ENCODE assay signal across 8 mouse cellular contexts in the genomic region with DNA sequence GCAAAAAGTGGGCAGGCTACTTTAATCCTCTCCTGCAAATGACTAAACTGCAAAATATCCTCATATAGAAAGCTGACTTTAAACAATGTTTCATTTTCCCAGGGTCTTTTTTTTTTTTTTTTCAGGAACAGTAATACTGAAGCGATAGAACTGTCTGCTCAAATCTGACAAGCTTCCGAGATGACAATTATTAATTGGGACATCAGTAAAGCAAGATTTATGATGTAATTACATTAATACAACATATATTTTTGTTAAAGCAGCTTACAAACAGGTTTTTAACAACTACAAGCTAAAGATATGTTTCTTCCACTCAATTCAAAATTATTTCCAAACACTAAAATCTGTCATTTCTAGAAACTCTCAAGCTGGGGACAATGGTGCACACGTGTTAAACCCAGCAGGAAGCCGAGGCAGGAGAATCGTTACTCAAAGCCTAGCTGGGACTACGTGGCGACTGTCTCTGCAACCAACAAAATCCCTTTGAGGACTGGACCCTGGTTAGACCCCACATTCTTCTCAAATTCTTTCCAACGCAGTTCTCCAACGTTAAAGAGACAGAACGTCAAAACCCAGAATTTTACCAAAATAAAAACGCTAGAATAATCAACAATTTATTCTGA. TPM values are rescaled to one million over a fixed set of nuclear protein-coding genes. Genes with fewer than 3 reads are reported as not detected.
DNase-seq lines count a peak whose midpoint lies in the region; ATAC-seq and TF ChIP-seq lines count a peak whose summit lies in the region.

No protein-coding gene starts in this region.

- WGBS in kidney, embryonic 16.5 days: 5% methylated on average over 11 of the region's 11 CpGs
- WGBS in forebrain, postnatal 0 days: 2% methylated on average over 11 of the region's 11 CpGs
- 6% methylated on average over 11 of the region's 11 CpGs for WGBS in midbrain, embryonic 11.5 days

- peak overlapping the region; percentile 82 for H3K4me2 ChIP-seq in kidney, embryonic 16.5 days (replicated peaks; ENCODE audit: low read depth, low read length)
- H3K4me2 ChIP-seq in forebrain, postnatal 0 days (ENCODE audit: low read depth): peak overlapping the region; percentile 74
- peak overlapping the region; percentile 66 for H3K4me2 ChIP-seq in midbrain, embryonic 11.5 days

- ATAC-seq in kidney, embryonic 16.5 days (ENCODE audit: low FRiP score, low TSS enrichment): no peak
- no peak for ATAC-seq in forebrain, postnatal 0 days
- ATAC-seq in midbrain, embryonic 11.5 days (ENCODE audit: low FRiP score): no peak

- no peak for DNase-seq in kidney, postnatal 36 days
- no peak for DNase-seq in forebrain, postnatal 0 days
- no peak for DNase-seq in midbrain, embryonic 11.5 days (ENCODE audit: low spot score, missing footprints)
- no peak for DNase-seq in adrenal gland, postnatal 4 days (ENCODE audit: low spot score in 2 of 2)
- DNase-seq in kidney, adult 11 months: no peak
- DNase-seq in adrenal gland, adult 18-20 months (ENCODE audit: low spot score in 2 of 2): no peak

- no peaks in the 10 kb centered on the region for H3K9me3 ChIP-seq in kidney, embryonic 16.5 days (ENCODE audit: low read length)
- H3K9me3 ChIP-seq in forebrain, postnatal 0 days (ENCODE audit: low read length): no peaks in the 10 kb centered on the region
- H3K9me3 ChIP-seq in midbrain, embryonic 11.5 days (ENCODE audit: control insufficient read depth, low read length): no peaks in the 10 kb centered on the region

- peak overlapping the region; percentile 94 for H3K9ac ChIP-seq in kidney, embryonic 16.5 days (replicated peaks; ENCODE audit: low read length)
- peak overlapping the region; percentile 81 for H3K9ac ChIP-seq in forebrain, postnatal 0 days
- peak overlapping the region; percentile 98 for H3K9ac ChIP-seq in midbrain, embryonic 11.5 days (ENCODE audit: low read length)

- H3K27ac ChIP-seq in kidney, embryonic 16.5 days (ENCODE audit: low read length): peak overlapping the region; percentile 99; the same call in 1 of the 2 replicates
- peak overlapping the region; percentile 90 for H3K27ac ChIP-seq in bone marrow macrophage, adult 2 months (ENCODE audit: insufficient read depth, low read depth, low read length)
- H3K27ac ChIP-seq in forebrain, postnatal 0 days (ENCODE audit: low read depth, low read length): 0 out of 2 replicates have a peak overlapping the region, but pooled peaks have one; percentile 94
- H3K27ac ChIP-seq in midbrain, embryonic 11.5 days (ENCODE audit: low read depth, low read length): no peak overlapping the region

- no peaks in the 10 kb centered on the region for H3K36me3 ChIP-seq in kidney, embryonic 16.5 days (ENCODE audit: insufficient read depth, low read length)
- H3K36me3 ChIP-seq in forebrain, postnatal 0 days (ENCODE audit: insufficient read depth): no peaks in the 10 kb centered on the region
- no peaks in the 10 kb centered on the region for H3K36me3 ChIP-seq in midbrain, embryonic 11.5 days (ENCODE audit: control insufficient read depth, insufficient read depth, low read length)

- no peak for TF ChIP-seq POLR2A in bone marrow macrophage, adult 2 months (IDR thresholded peaks at IDR 0.05; ENCODE audit: borderline replicate concordance, low read depth, low read length)

- H3K4me3 ChIP-seq in kidney, embryonic 16.5 days (ENCODE audit: low read length): peak overlapping the region; percentile 90
- H3K4me3 ChIP-seq in bone marrow macrophage, adult 2 months (ENCODE audit: insufficient read depth, low read length): peak overlapping the region; percentile 98
- peak overlapping the region; percentile 88 for H3K4me3 ChIP-seq in forebrain, postnatal 0 days (ENCODE audit: low read depth, low read length)
- H3K4me3 ChIP-seq in midbrain, embryonic 11.5 days (ENCODE audit: low read depth, low read length): peak overlapping the region; percentile 93

- no peak for TF ChIP-seq CTCF in bone marrow macrophage, adult 2 months (IDR thresholded peaks at IDR 0.05; ENCODE audit: low read depth, low read length)
- TF ChIP-seq CTCF in forebrain, postnatal 0 days (IDR thresholded peaks at IDR 0.05; ENCODE audit: low read depth): no peak

- no peaks in the 10 kb centered on the region for H3K27me3 ChIP-seq in kidney, embryonic 16.5 days (ENCODE audit: insufficient read depth, low read length)
- H3K27me3 ChIP-seq in forebrain, postnatal 0 days (ENCODE audit: insufficient read depth, low read length): no peaks in the 10 kb centered on the region
- H3K27me3 ChIP-seq in midbrain, embryonic 11.5 days (ENCODE audit: control insufficient read depth, insufficient read depth, low read length): no peaks in the 10 kb centered on the region

- peaks cover 37% of the 10 kb centered on the region for H3K4me1 ChIP-seq in kidney, embryonic 16.5 days (ENCODE audit: insufficient read depth, low read length)
- peaks cover 61% of the 10 kb centered on the region for H3K4me1 ChIP-seq in bone marrow macrophage, adult 2 months (ENCODE audit: control insufficient read depth, insufficient read depth, low read length)
- peaks cover 2% of the 10 kb centered on the region; the same call in 1 of the 2 replicates for H3K4me1 ChIP-seq in forebrain, postnatal 0 days (ENCODE audit: insufficient read depth)
- H3K4me1 ChIP-seq in midbrain, embryonic 11.5 days (ENCODE audit: control insufficient read depth, insufficient read depth, low read length): peaks cover 19% of the 10 kb centered on the region

RNA-seq across cellular contexts. Expression of a gene that starts 1.5 kb away (rescaled TPM):
- polyA plus RNA-seq in kidney, embryonic 16.5 days (2015; fragmentation: Nextera tagmentation; extraction: Ambion mirVana): 55.0 and 61.9 TPM in 2 replicates
- 31.3 and 39.7 TPM in 2 replicates for polyA plus RNA-seq in bone marrow macrophage, adult 2 months (2012; ENCODE audit: insufficient read depth, insufficient read length, missing spikeins)
- total RNA-seq in forebrain, postnatal 0 days (2014; rRNA removed): 121 and 157 TPM in 2 replicates
- polyA plus RNA-seq in forebrain, postnatal 0 days (2015; fragmentation: Nextera tagmentation; extraction: Ambion mirVana): 69.5 and 94.2 TPM in 2 replicates
- 193 and 199 TPM in 2 replicates for polyA plus RNA-seq in midbrain, embryonic 11.5 days (2014; fragmentation: Nextera tagmentation; extraction: Ambion mirVana)
- 10 to 100 TPM; 45.4 to 46.7 TPM for total RNA-seq in adrenal gland, postnatal 4 days (2021)
- total RNA-seq in adrenal gland, adult 18-20 months (2021): 10 to 100 TPM; 33.4 to 41.4 TPM

RNA-seq across cellular contexts. Expression of a gene that starts 33.0 kb away (rescaled TPM):
- 40.1 and 43.1 TPM in 2 replicates for polyA plus RNA-seq in kidney, embryonic 16.5 days (2015; fragmentation: Nextera tagmentation; extraction: Ambion mirVana)
- 12.9 and 14.5 TPM in 2 replicates for polyA plus RNA-seq in bone marrow macrophage, adult 2 months (2012; ENCODE audit: insufficient read depth, insufficient read length, missing spikeins)
- 33.4 and 37.3 TPM in 2 replicates for total RNA-seq in forebrain, postnatal 0 days (2014; rRNA removed)
- polyA plus RNA-seq in forebrain, postnatal 0 days (2015; fragmentation: Nextera tagmentation; extraction: Ambion mirVana): 31.4 and 39.8 TPM in 2 replicates
- 45.2 and 49.9 TPM in 2 replicates for polyA plus RNA-seq in midbrain, embryonic 11.5 days (2014; fragmentation: Nextera tagmentation; extraction: Ambion mirVana)
- 10 to 100 TPM; 36.0 to 37.0 TPM for total RNA-seq in adrenal gland, postnatal 4 days (2021)
- 10 to 100 TPM; 25.5 to 34.6 TPM for total RNA-seq in adrenal gland, adult 18-20 months (2021)
